Mouse (Mus musculus) liver, adult 2 months (tissue): ENCODE data around the gene Acox2. TPM values are rescaled to one million over a fixed set of nuclear protein-coding genes. Genes with fewer than 3 reads are reported as not detected.
"Not testable (repeated sequence)": the region's sequence is repeated elsewhere in the genome, so short reads cannot be mapped to it uniquely, and the experiment has no call there.

ENCODE experiments used
- DNase-seq: peaks from one replicate; pipeline ENCODE4 v3.0.0-alpha.2; 2011; ENCODE audit warnings: low read depth, low spot score; ENCODE audit errors: extremely low read depth
- H3K27ac ChIP-seq: fragments of 200-500 bp; replicated peaks from 2 replicates; pipeline ENCODE4 v1.5.1; 2012; ENCODE audit warnings: low read depth, mild to moderate bottlenecking, control low read depth, inconsistent platforms, low read length; ENCODE audit not compliant: insufficient read depth
- H3K27me3 ChIP-seq: fragments of 200-500 bp; 2 replicates; pipeline ENCODE4 v1.6.1; 2012; ENCODE audit warnings: mild to moderate bottlenecking, moderate library complexity, low read length, inconsistent platforms; ENCODE audit not compliant: control insufficient read depth, insufficient read depth
- H3K36me3 ChIP-seq: fragments of 200-500 bp; 2 replicates; pipeline ENCODE4 v1.6.1; 2012; ENCODE audit warnings: low read length, inconsistent platforms; ENCODE audit not compliant: control insufficient read depth, insufficient read depth
- H3K4me1 ChIP-seq: fragments of 200-500 bp; 2 replicates; pipeline ENCODE4 v1.6.1; 2011; ENCODE audit warnings: low read length; ENCODE audit not compliant: control insufficient read depth, insufficient read depth
- H3K4me3 ChIP-seq: fragments of 200-500 bp; 2 replicates; pipeline ENCODE4 v1.5.1; 2011; ENCODE audit warnings: low read depth, mild to moderate bottlenecking, control low read depth, low read length, moderate library complexity; ENCODE audit not compliant: insufficient read depth
- H3K79me2 ChIP-seq: fragments of 200-500 bp; 2 replicates; pipeline ENCODE4 v1.6.1; 2012; ENCODE audit warnings: inconsistent platforms, mild to moderate bottlenecking, low read length, moderate library complexity; ENCODE audit not compliant: control insufficient read depth, insufficient read depth
- H3K9ac ChIP-seq: fragments of 200-500 bp; 2 replicates; pipeline ENCODE4 v1.6.1; 2012; ENCODE audit warnings: low read depth, mild to moderate bottlenecking, control low read depth, inconsistent platforms, low read length
- CTCF ChIP-seq: fragments of 200-500 bp; IDR thresholded peaks from 2 replicates; pipeline ENCODE4 v1.5.1; 2011; ENCODE audit warnings: low read depth, low read length, control low read depth
- POLR2A ChIP-seq: fragments of 200-500 bp; IDR thresholded peaks from 2 replicates; pipeline ENCODE4 v1.6.1; 2011; ENCODE audit warnings: low read length, control low read depth; ENCODE audit not compliant: insufficient read depth; ENCODE audit errors: extremely low read depth
- WGBS: fragments of 180-500 bp; shearing (Covaris S2); methylation state at CpG from one replicate; pipeline ENCODE4 v1.1.7; 2018; 5-methylcytosine and 5-hydroxymethylcytosine counted together
- polyA plus RNA-seq: library from polyadenylated mRNA; depleted of rRNA; stranded (reverse); fragments of >200 nt; gene quantifications from 2 replicates; pipeline ENCODE4 v1.2.3, GENCODE M21; 2012
- total RNA-seq: library from RNA; depleted of rRNA; stranded (reverse); fragments of >200 nt; gene quantifications from 2 replicates; pipeline ENCODE4 v1.2.3, GENCODE M21; 2014

The Acox2 gene
- total and polyA plus RNA-seq, 2 experiments = 213 to 301 TPM

- TF ChIP-seq POLR2A = no peak
- peak; percentile 82 for TF ChIP-seq CTCF
- Histone ChIP-seq H3K4me1 (peaks cover 23% of the 10 kb centered on the region), H3K27ac (no peak overlapping the region), H3K27me3 (no peaks in the 10 kb centered on the region), H3K79me2 (no peaks in the 10 kb centered on the region), H3K9ac (no peak overlapping the region), H3K36me3 (no peaks in the 10 kb centered on the region), H3K4me3 (no peak overlapping the region)
- peak; percentile 57 for DNase-seq
- 25% methylated on average over 8 of the region's 8 CpGs for WGBS
Observed at GRCm38 (mm10) chr14:8300281-8300680, 41.1 kb upstream of the Acox2 start.

GRCm38 (mm10) chr14:8297889-8298293 is 38.7 kb upstream of the Acox2 start:
- WGBS = 29% methylated on average over 5 of the region's 5 CpGs
- no peak overlapping the region for H3K9ac ChIP-seq
- H3K27ac ChIP-seq = no peak overlapping the region
- H3K36me3 ChIP-seq = no peaks in the 10 kb centered on the region
- H3K4me3 ChIP-seq = no peak overlapping the region
- no peak for TF ChIP-seq POLR2A
- H3K4me1 ChIP-seq = peaks cover 10% of the 10 kb centered on the region; the same call in 1 of the 2 replicates
- no peaks in the 10 kb centered on the region for H3K79me2 ChIP-seq
- no peaks in the 10 kb centered on the region for H3K27me3 ChIP-seq
- peak; percentile 69 for DNase-seq

GRCm38 (mm10) chr14:8294257-8294656 is 35.1 kb upstream of the Acox2 start:
- no peak for DNase-seq
- H3K27me3 ChIP-seq = no peaks in the 10 kb centered on the region
- H3K4me1 ChIP-seq = peaks cover 6% of the 10 kb centered on the region; the same call in 1 of the 2 replicates
- no peak overlapping the region for H3K4me3 ChIP-seq
- H3K36me3 ChIP-seq = no peaks in the 10 kb centered on the region
- H3K27ac ChIP-seq = no peak overlapping the region
- WGBS = 88% methylated on average over 1 of the region's 1 CpGs
- TF ChIP-seq POLR2A (no peak), CTCF (no peak)
- H3K9ac ChIP-seq = no peak overlapping the region
- no peaks in the 10 kb centered on the region for H3K79me2 ChIP-seq

- not testable (repeated sequence) for DNase-seq, H3K27me3 ChIP-seq, H3K4me3 ChIP-seq, H3K9ac ChIP-seq, H3K4me1 ChIP-seq, H3K27ac ChIP-seq, H3K79me2 ChIP-seq, H3K36me3 ChIP-seq
- 84% methylated on average over 5 of the region's 5 CpGs for WGBS
Observed at GRCm38 (mm10) chr14:8286595-8286994, 27.4 kb upstream of the Acox2 start.

- H3K4me1 ChIP-seq = peaks cover 8% of the 10 kb centered on the region
Observed at GRCm38 (mm10) chr14:8283784-8284183, 24.6 kb upstream of the Acox2 start.

GRCm38 (mm10) chr14:8271281-8271680 is 12.1 kb upstream of the Acox2 start:
- not testable (repeated sequence) for H3K27me3 ChIP-seq, H3K27ac ChIP-seq, H3K9ac ChIP-seq, H3K36me3 ChIP-seq, H3K4me3 ChIP-seq, H3K4me1 ChIP-seq, H3K79me2 ChIP-seq, DNase-seq
- 78% methylated on average over 8 of the region's 8 CpGs for WGBS

More at GRCm38 (mm10) chr14:8283784-8284183, 24.6 kb upstream of the Acox2 start:
- Histone ChIP-seq H3K9ac (no peak overlapping the region), H3K4me3 (no peak overlapping the region), H3K27ac (no peak overlapping the region), H3K36me3 (no peaks in the 10 kb centered on the region), H3K79me2 (no peaks in the 10 kb centered on the region), H3K27me3 (no peaks in the 10 kb centered on the region)
- TF ChIP-seq POLR2A (no peak), CTCF (no peak)
- DNase-seq = peak; percentile 85

GRCm38 (mm10) chr14:8264378-8264777 is 5.2 kb upstream of the Acox2 start:
- Histone ChIP-seq H3K4me3 (no peak overlapping the region), H3K4me1 (peaks cover 20% of the 10 kb centered on the region), H3K79me2 (no peaks in the 10 kb centered on the region), H3K27me3 (no peaks in the 10 kb centered on the region), H3K36me3 (no peaks in the 10 kb centered on the region), H3K27ac (no peak overlapping the region), H3K9ac (no peak overlapping the region)
- no peak for TF ChIP-seq CTCF
- TF ChIP-seq POLR2A = no peak
- 24% methylated on average over 1 of the region's 1 CpGs for WGBS
- peak; percentile 75 for DNase-seq
